Mouse (Mus musculus) forebrain, embryonic 11.5 days (tissue): ENCODE results near the gene Slc2a3. TPM values are rescaled to one million over a fixed set of nuclear protein-coding genes. Genes with fewer than 3 reads are reported as not detected.
A peak's percentile ranks its signal among the peaks of the same experiment; 100 is the strongest.

Experiments
- ATAC-seq: fragments of 200-750 bp; cut with Nextera tagmentation; replicated peaks from 2 replicates; pipeline ENCODE4 v1.8.0; 2017; ENCODE audit warnings: moderate TSS enrichment; ENCODE audit not compliant: low FRiP score
- DNase-seq: peaks from one replicate; pipeline ENCODE4 v3.0.0-alpha.2; 2017; ENCODE audit warnings: low spot score
- H3K27ac ChIP-seq: fragments of 300-500 bp; sonication (generic); 2 replicates; pipeline ENCODE4 v1.5.1; 2014; ENCODE audit warnings: low read depth, low read length
- H3K27me3 ChIP-seq: fragments of 300-500 bp; sonication (generic); 2 replicates; pipeline ENCODE4 v1.6.1; 2014; ENCODE audit warnings: mild to moderate bottlenecking, low read length, mixed read lengths; ENCODE audit not compliant: control insufficient read depth, insufficient read depth
- H3K36me3 ChIP-seq: fragments of 300-500 bp; sonication (generic); 2 replicates; pipeline ENCODE4 v1.6.1; 2014; ENCODE audit warnings: mild to moderate bottlenecking, low read length, moderate library complexity, mixed read lengths; ENCODE audit not compliant: control insufficient read depth, insufficient read depth
- H3K4me1 ChIP-seq: fragments of 300-500 bp; sonication (generic); replicated peaks from 2 replicates; pipeline ENCODE4 v1.6.1; 2014; ENCODE audit warnings: low read length, mixed read lengths; ENCODE audit not compliant: control insufficient read depth, insufficient read depth
- H3K4me2 ChIP-seq: fragments of 300-500 bp; sonication (generic); 2 replicates; pipeline ENCODE4 v1.6.1; 2014; ENCODE audit warnings: low read depth, mild to moderate bottlenecking, low read length, moderate library complexity, mixed read lengths; ENCODE audit not compliant: severe bottlenecking
- H3K4me3 ChIP-seq: fragments of 300-500 bp; sonication (generic); 2 replicates; pipeline ENCODE4 v1.5.1; 2014; ENCODE audit warnings: low read depth, low read length
- H3K9ac ChIP-seq: fragments of 300-500 bp; sonication (generic); 2 replicates; pipeline ENCODE4 v1.6.1; 2014; ENCODE audit warnings: low read length
- H3K9me3 ChIP-seq: fragments of 300-500 bp; sonication (generic); 2 replicates; pipeline ENCODE4 v1.6.1; 2016; ENCODE audit warnings: low read length, mixed read lengths; ENCODE audit not compliant: control insufficient read depth
- WGBS: fragments of 180-500 bp; shearing (Covaris S2); extraction: QIAGEN DNeasy Blood & Tissue Kit; methylation state at CpG from one replicate; pipeline ENCODE4 v1.1.7; 2014; 5-methylcytosine and 5-hydroxymethylcytosine counted together
- polyA plus RNA-seq: library from polyadenylated mRNA; unstranded; fragments of >200 nt; fragmentation: Nextera tagmentation; extraction: Ambion mirVana; gene quantifications from 2 replicates; pipeline ENCODE4 v1.2.1, GENCODE M21; 2014

The Slc2a3 gene
- polyA plus RNA-seq, 1 experiment from 2014 or later = 30.3 TPM

DNA sequence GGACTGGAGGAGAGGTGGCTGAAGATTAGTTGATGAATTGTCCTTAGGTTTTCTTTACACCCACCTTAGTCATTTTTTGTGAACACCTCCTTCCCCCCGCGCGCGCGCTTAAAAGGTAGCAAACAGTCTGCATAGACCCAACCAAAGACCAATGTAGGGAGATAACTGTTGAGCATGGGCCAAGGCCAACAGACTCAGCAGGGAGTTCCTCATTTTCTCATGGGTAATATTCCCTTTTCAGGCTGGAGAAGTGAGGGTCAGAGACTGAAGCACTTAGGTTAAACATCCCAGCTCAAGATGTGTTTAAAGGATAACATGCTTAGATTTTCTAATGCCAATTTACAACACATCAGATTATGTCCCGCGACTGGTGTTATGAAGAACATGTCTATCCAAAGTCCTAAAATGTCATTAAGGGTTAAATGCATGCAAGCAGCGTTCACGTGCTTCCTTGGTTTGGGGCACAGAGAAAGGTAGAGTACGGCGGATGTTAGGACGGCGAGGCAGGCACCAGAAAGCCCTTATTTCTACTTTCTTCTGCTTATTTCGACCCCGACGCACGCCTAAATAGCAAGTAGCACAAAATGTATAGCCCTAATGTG, 37.5 kb downstream of the Slc2a3 start:
- H3K4me2 ChIP-seq = peak overlapping the region; percentile 73
- 0 out of 2 replicates have a peak, but pooled peaks cover 5% of the 10 kb centered on the region for H3K27me3 ChIP-seq
- peak overlapping the region; percentile 37 for H3K4me3 ChIP-seq
- no peaks in the 10 kb centered on the region for H3K9me3 ChIP-seq
- H3K27ac ChIP-seq = no peak overlapping the region
- peak; percentile 9; the same call in 1 of the 2 replicates for ATAC-seq
- H3K4me1 ChIP-seq = peaks cover 6% of the 10 kb centered on the region; the same call in 1 of the 2 replicates
- DNase-seq = no peak
- 32% methylated on average over 17 of the region's 17 CpGs for WGBS
- peak overlapping the region; percentile 62 for H3K9ac ChIP-seq
- no peaks in the 10 kb centered on the region for H3K36me3 ChIP-seq

DNA sequence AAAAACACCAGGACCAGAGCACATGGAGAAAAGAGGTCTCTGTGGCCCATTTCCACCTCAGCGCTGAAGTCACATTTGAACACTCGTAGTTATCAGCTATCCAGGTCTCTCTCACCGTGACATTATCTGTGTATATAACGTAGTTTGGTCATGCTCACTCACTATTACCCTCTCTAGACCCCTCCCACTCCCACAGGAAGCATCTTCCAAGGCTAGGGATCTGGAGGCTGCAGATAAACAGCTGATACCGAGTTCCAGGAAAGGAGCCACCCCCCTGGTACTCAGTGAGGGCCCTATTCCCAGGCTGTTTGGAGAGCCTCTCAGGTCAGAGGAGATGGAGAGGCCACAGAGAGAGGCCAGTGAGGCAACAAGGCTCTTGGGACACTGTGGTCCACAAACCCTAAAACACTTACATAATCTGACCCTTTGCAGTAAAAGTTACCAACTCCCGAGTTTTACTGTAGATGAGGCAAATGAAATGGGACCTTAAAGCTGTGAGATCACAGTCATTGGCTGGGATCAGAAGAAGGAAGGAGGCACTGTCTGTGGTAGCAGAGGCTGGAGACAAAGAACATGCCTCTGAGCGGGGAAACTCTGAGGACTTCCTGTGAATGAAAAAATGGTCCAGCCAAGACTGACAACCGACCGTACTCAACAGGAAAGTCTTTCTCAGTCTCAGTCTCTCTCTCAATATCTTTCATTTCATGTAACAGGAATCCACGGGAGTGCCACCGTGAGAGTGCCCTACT, 38.3 kb downstream of the Slc2a3 start:
- Histone ChIP-seq H3K27ac (no peak overlapping the region), H3K27me3 (0 out of 2 replicates have a peak, but pooled peaks cover 5% of the 10 kb centered on the region), H3K4me2 (no peak overlapping the region), H3K4me3 (no peak overlapping the region), H3K36me3 (no peaks in the 10 kb centered on the region), H3K9ac (no peak overlapping the region), H3K9me3 (no peaks in the 10 kb centered on the region), H3K4me1 (peaks cover 6% of the 10 kb centered on the region; the same call in 1 of the 2 replicates)
- 82% methylated on average over 11 of the region's 11 CpGs for WGBS
- DNase-seq (no peak), ATAC-seq (no peak)

DNA sequence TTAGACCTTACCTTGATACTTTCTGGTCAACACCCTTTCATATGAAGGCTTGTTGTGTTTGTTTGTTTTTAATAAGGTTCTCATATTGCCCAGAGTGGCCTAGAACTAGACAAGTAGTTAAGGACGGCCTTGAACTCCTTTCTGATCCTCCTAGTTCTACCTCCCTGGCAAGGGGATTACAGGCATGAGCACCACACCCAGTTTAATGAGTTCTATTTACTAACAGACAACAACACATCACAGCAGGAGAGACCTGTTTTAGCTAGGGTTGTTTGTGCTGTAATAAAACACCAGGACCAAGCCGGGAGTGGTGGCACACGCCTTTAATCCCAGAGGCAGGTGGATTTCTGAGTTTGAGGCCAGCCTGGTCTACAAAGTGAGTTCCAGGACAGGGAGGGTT, 39.0 kb downstream of the Slc2a3 start:
- H3K4me3 ChIP-seq = no peak overlapping the region
- 0 out of 2 replicates have a peak, but pooled peaks cover 5% of the 10 kb centered on the region for H3K27me3 ChIP-seq
- H3K4me1 ChIP-seq = peaks cover 6% of the 10 kb centered on the region; the same call in 1 of the 2 replicates
- H3K4me2 ChIP-seq = no peak overlapping the region
- no peaks in the 10 kb centered on the region for H3K9me3 ChIP-seq
- H3K36me3 ChIP-seq = no peaks in the 10 kb centered on the region
- DNase-seq = no peak
- no peak for ATAC-seq
- no peak overlapping the region for H3K27ac ChIP-seq
- WGBS = 63% methylated on average over 3 of the region's 3 CpGs
- H3K9ac ChIP-seq = no peak overlapping the region

DNA sequence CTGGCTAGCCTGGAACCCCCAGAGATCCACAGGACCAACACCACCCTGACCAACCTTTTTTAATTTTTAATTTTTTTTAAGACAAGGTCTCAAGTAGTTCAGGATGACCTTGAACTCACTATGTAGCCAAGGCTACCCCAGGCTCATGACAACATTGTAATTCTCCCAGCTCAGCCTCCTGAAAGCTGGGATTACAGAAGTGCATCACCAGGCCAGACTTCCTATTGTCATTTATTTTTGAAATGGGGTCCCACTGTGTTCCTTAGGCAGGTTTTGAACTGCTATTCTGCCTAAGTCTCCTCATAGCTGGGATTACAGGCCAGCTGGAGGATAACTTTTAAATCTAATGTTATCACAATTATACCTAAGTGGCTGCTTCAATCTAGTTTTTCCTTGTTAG, 39.5 kb downstream of the Slc2a3 start:
- Histone ChIP-seq H3K27ac (no peak overlapping the region), H3K4me2 (no peak overlapping the region), H3K9ac (no peak overlapping the region), H3K4me3 (no peak overlapping the region), H3K4me1 (peaks cover 6% of the 10 kb centered on the region; the same call in 1 of the 2 replicates), H3K36me3 (no peaks in the 10 kb centered on the region), H3K9me3 (no peaks in the 10 kb centered on the region), H3K27me3 (0 out of 2 replicates have a peak, but pooled peaks cover 5% of the 10 kb centered on the region)
- ATAC-seq = no peak
- DNase-seq = no peak

DNA sequence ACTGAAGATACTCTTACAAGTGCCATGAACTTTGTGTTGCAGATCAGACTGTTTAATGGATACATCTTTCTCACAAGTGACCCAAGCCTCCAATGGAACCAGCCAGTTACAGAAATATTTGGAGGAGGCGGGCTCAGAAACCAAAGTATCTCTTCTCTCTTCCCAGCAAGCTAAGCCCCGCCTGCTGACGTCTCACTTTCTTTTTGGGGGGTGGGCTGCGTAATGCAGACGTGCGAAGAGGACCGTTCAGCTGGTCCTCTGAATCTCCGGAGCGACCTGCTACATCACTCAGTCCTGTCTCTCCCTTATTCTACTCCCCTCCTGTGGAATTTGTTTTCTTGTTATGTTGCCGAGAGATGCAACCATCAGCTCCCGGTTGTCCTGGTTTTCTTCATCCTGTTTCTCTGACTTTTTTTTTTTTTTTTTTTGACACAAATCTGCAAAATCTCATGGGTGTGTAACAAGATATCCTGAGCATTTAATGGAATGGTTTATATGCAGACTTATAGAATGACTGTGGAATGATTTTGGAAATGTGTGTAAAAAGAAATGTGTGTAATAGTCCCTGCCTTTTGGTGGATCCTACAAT, 40.3 kb downstream of the Slc2a3 start:
- H3K9ac ChIP-seq = no peak overlapping the region
- WGBS = under 1% methylated on average over 11 of the region's 11 CpGs

DNA sequence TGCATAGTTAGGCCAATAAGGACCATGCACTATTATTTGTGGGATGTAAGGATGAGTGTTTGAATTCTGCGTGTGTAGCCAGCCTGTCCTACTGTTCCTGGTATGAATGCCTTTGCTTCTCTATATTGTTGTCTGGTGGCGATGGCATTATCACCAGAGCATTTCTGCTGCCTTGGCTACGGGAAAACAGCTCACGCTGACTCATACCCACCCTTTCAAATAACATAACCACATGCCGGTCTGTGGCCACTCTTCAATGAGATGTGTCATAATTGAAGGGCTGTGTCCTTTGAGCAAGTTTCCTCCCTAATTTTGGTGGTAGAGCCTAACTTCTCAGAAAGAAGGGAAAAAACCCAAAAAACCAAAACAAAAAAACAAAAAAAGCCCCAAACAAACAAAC, 42.7 kb downstream of the Slc2a3 start:
- Histone ChIP-seq H3K4me3 (no peak overlapping the region), H3K4me1 (no peaks in the 10 kb centered on the region), H3K9ac (no peak overlapping the region), H3K27ac (no peak overlapping the region), H3K36me3 (no peaks in the 10 kb centered on the region), H3K9me3 (no peaks in the 10 kb centered on the region), H3K27me3 (0 out of 2 replicates have a peak, but pooled peaks cover 5% of the 10 kb centered on the region), H3K4me2 (no peak overlapping the region)
- 73% methylated on average over 5 of the region's 5 CpGs for WGBS
- ATAC-seq (no peak), DNase-seq (no peak)

More for the DNA sequence above, 40.3 kb downstream of the Slc2a3 start:
- Histone ChIP-seq H3K4me1 (peaks cover 6% of the 10 kb centered on the region; the same call in 1 of the 2 replicates), H3K36me3 (no peaks in the 10 kb centered on the region), H3K4me3 (peak overlapping the region; percentile 27), H3K27ac (no peak overlapping the region), H3K9me3 (no peaks in the 10 kb centered on the region), H3K27me3 (0 out of 2 replicates have a peak, but pooled peaks cover 5% of the 10 kb centered on the region), H3K4me2 (peak overlapping the region; percentile 52)
- ATAC-seq (peak; percentile 68), DNase-seq (peak; percentile 83)

DNA sequence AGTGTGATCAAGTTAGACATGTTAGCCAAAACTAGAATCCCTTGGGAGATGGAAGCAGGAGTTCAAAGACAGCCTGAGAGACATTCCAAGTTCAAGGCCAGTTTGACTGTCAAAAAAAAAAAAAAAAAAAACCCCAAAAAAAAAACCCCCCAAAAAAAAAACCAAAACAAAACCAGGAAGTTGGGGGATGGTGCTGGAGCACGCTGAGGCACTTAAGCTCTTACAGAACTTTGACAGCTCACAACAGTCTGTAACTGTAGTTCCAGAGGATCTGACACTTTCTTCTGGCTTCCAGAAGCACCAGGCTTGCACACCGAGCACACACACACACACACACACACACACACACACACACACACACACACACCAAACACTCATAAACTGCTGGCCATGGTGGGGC, 45.5 kb downstream of the Slc2a3 start:
- Histone ChIP-seq H3K4me1 (no peaks in the 10 kb centered on the region), H3K27me3 (no peaks in the 10 kb centered on the region), H3K9ac (no peak overlapping the region), H3K27ac (no peak overlapping the region), H3K4me3 (no peak overlapping the region), H3K9me3 (no peaks in the 10 kb centered on the region), H3K36me3 (no peaks in the 10 kb centered on the region), H3K4me2 (no peak overlapping the region)
- DNase-seq (no peak), ATAC-seq (no peak)
- 64% methylated on average over 2 of the region's 2 CpGs for WGBS

DNA sequence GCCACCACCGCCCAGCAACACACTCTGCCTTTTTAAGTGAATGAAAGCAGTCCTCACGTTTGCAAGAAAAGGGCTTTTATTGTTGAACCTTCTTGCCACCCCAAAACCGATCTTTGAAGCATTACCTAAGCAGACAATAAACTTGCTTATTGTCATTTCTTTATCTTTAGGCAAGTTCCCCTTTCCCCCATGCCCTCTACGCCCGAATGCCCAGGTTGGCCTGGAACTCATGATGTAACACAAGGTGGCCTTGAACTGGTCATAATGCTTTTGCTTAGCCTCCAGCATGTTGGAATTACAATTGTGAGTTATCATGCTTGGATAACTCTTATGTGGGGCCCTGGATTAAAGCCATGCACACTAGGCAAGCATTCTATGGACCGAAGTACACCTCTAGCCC, 50.9 kb downstream of the Slc2a3 start:
- H3K9me3 ChIP-seq = no peaks in the 10 kb centered on the region
- H3K9ac ChIP-seq = no peak overlapping the region
- H3K36me3 ChIP-seq = no peaks in the 10 kb centered on the region
- DNase-seq (no peak), ATAC-seq (no peak)
- H3K27me3 ChIP-seq = no peaks in the 10 kb centered on the region
- H3K27ac ChIP-seq = no peak overlapping the region
- H3K4me3 ChIP-seq = no peak overlapping the region
- no peak overlapping the region for H3K4me2 ChIP-seq
- no peaks in the 10 kb centered on the region for H3K4me1 ChIP-seq
- 81% methylated on average over 6 of the region's 6 CpGs for WGBS
